Mouse (Mus musculus) testis, adult 2 months (tissue): ENCODE data around the gene Taf9b. TPM values are rescaled to one million over a fixed set of nuclear protein-coding genes. Genes with fewer than 3 reads are reported as not detected.
A peak's percentile ranks its signal among the peaks of the same experiment; 100 is the strongest.

ENCODE experiments used
- H3K27ac ChIP-seq: fragments of 200-500 bp; 2 replicates; pipeline ENCODE4 v1.5.1; 2012; ENCODE audit warnings: low read depth, low read length; ENCODE audit not compliant: control insufficient read depth, insufficient read depth
- H3K27me3 ChIP-seq: fragments of 200-500 bp; 2 replicates; pipeline ENCODE4 v1.6.1; 2012; ENCODE audit warnings: mild to moderate bottlenecking, low read length, moderate library complexity; ENCODE audit not compliant: control insufficient read depth, insufficient read depth
- H3K36me3 ChIP-seq: fragments of 200-500 bp; 2 replicates; pipeline ENCODE4 v1.6.1; 2012; ENCODE audit warnings: mild to moderate bottlenecking, low read length; ENCODE audit not compliant: control insufficient read depth, insufficient read depth
- H3K4me1 ChIP-seq: fragments of 200-500 bp; 2 replicates; pipeline ENCODE4 v1.6.1; 2012; ENCODE audit warnings: low read length; ENCODE audit not compliant: control insufficient read depth, insufficient read depth
- H3K4me3 ChIP-seq: fragments of 200-500 bp; 2 replicates; pipeline ENCODE4 v1.5.1; 2012; ENCODE audit warnings: low read depth, mild to moderate bottlenecking, low read length, moderate library complexity, mixed read lengths; ENCODE audit not compliant: control insufficient read depth
- CTCF ChIP-seq: fragments of 200-500 bp; IDR thresholded peaks from 2 replicates; pipeline ENCODE4 v1.5.1; 2012; ENCODE audit warnings: low read depth, mild to moderate bottlenecking, inconsistent platforms, low read length, moderate library complexity; ENCODE audit not compliant: control insufficient read depth, insufficient read depth, insufficient replicate concordance
- POLR2A ChIP-seq: fragments of 200-500 bp; IDR thresholded peaks from 2 replicates; pipeline ENCODE4 v1.6.1; 2012; ENCODE audit warnings: low read depth, mild to moderate bottlenecking, inconsistent platforms, low read length, moderate library complexity; ENCODE audit not compliant: control insufficient read depth
- polyA plus RNA-seq: library from polyadenylated mRNA; depleted of rRNA; stranded (reverse); fragments of >200 nt; gene quantifications from 2 replicates; pipeline ENCODE4 v1.2.3, GENCODE M21; 2012; rRNA removed

The Taf9b gene
- polyA plus RNA-seq, 1 experiment, result 14.7 TPM

GRCm38 (mm10) chrX:106171853-106172154 lies 49.2 kb downstream of the Taf9b start:
- H3K27ac ChIP-seq, result no peak overlapping the region
- no peaks in the 10 kb centered on the region for H3K36me3 ChIP-seq
- H3K4me1 ChIP-seq, result no peaks in the 10 kb centered on the region
- TF ChIP-seq POLR2A (no peak), CTCF (no peak)
- H3K27me3 ChIP-seq, result no peaks in the 10 kb centered on the region
- H3K4me3 ChIP-seq, result no peak overlapping the region

DNA sequence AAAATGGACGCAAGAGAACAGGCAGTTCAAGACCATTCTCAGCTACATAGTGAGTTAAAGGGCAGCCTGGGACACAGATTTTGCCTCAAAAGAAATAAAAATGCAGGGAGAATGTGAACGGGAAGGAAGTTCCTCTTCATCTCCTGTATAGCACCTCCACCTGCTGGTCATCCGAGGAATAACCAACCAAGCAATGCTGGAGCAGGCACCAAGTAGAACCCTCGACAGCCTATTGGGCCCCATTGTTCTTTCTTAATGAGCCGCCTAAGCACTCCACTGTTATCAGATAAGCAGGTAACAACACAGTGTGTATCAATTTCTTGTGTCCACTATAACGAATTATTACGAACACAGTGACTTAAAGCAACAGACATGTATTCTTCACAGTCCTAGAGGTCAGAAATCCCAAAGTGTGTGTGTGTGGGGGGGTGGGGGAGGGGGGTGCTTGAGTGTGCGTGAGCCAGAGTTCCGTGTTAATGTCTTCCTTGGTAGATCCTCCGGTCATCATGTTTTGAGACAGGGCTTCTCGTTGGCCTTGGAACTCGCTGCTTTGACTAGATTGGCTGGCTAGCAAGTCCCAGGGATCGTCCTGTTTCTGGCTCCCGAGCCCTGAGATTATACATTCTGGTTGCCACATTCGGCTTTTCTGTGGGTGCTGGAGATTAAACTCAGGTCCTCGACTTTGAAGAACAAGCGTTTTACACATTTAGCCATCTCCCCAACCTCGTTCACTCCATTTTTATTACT lies 49.7 kb downstream of the Taf9b start:
- H3K4me3 ChIP-seq, result peak overlapping the region; percentile 49
- no peaks in the 10 kb centered on the region for H3K4me1 ChIP-seq
- no peaks in the 10 kb centered on the region for H3K36me3 ChIP-seq
- TF ChIP-seq POLR2A (no peak), CTCF (peak; percentile 28; the same call in 1 of the 2 replicates)
- H3K27me3 ChIP-seq, result no peaks in the 10 kb centered on the region
- no peak overlapping the region for H3K27ac ChIP-seq

- Histone ChIP-seq H3K4me3 (no peak overlapping the region), H3K27ac (no peak overlapping the region), H3K36me3 (no peaks in the 10 kb centered on the region), H3K4me1 (no peaks in the 10 kb centered on the region), H3K27me3 (no peaks in the 10 kb centered on the region)
- no peak for TF ChIP-seq POLR2A
Measured at GRCm38 (mm10) chrX:106165089-106165488, 55.9 kb downstream of the Taf9b start.

DNA sequence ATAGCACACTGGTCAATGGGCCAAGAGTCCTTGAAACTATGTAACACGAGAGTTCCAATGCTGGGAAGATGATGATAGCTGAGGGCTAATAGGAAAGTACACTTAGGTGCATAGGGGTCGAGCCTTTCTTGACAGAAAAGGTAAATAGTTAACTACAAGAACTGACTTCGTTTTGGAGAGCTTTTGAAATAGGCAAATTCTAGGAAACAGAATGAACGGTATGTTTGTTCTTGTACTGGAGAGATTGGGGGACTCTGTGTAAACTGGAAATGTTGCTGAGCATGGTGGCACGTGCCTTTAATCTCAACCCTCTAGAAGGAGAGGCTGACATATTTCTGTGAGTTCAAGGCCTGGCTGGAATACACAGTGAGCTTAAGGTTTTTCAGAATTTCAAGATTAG lies 56.4 kb downstream of the Taf9b start:
- H3K27ac ChIP-seq, result no peak overlapping the region
- no peaks in the 10 kb centered on the region for H3K4me1 ChIP-seq
- H3K36me3 ChIP-seq, result no peaks in the 10 kb centered on the region
- H3K4me3 ChIP-seq, result no peak overlapping the region
- TF ChIP-seq CTCF (no peak), POLR2A (no peak)
- no peaks in the 10 kb centered on the region for H3K27me3 ChIP-seq

GRCm38 (mm10) chrX:106163995-106164394 lies 57.0 kb downstream of the Taf9b start:
- H3K27me3 ChIP-seq, result no peaks in the 10 kb centered on the region
- no peak overlapping the region for H3K4me3 ChIP-seq
- no peaks in the 10 kb centered on the region for H3K36me3 ChIP-seq
- H3K27ac ChIP-seq, result no peak overlapping the region
- H3K4me1 ChIP-seq, result no peaks in the 10 kb centered on the region
- TF ChIP-seq POLR2A (no peak), CTCF (no peak)

Other genes with a start within 250 kb of the Taf9b start
- gene Magt1, start 209.3 kb downstream of the Taf9b start, polyA plus RNA-seq, result 1.2 and 1.3 TPM in 2 replicates
- 10.1 and 10.3 TPM in 2 replicates for gene Cox7b, start 205.5 kb downstream of the Taf9b start, polyA plus RNA-seq
- 1.4 and 2.7 TPM in 2 replicates for gene Atp7a, start 193.9 kb downstream of the Taf9b start, polyA plus RNA-seq
- 0.05 TPM in 2 replicates for gene Tlr13, start 78.0 kb downstream of the Taf9b start, polyA plus RNA-seq
- 11.9 and 13.5 TPM in 2 replicates for gene Pgk1, start 34.1 kb downstream of the Taf9b start, polyA plus RNA-seq
- gene Fnd3c2, start 34.2 kb upstream of the Taf9b start, polyA plus RNA-seq, result not detected in 2 replicates